Mouse (Mus musculus) midbrain, postnatal 0 days (tissue): Measurements from ENCODE around the gene Flnb. TPM values are rescaled to one million over a fixed set of nuclear protein-coding genes. Genes with fewer than 3 reads are reported as not detected.

Source experiments
- ATAC-seq: fragments of 200-750 bp; cut with Nextera tagmentation; 2 replicates; pipeline ENCODE4 v1.8.0; 2017; ENCODE audit warnings: moderate number of reproducible peaks, mild to moderate bottlenecking, moderate TSS enrichment, moderate library complexity; ENCODE audit not compliant: low FRiP score
- DNase-seq: peaks from one replicate; pipeline ENCODE4 v3.0.0-alpha.2; 2015; ENCODE audit warnings: low spot score
- H3K27ac ChIP-seq: fragments of 300-500 bp; sonication (generic); 2 replicates; pipeline ENCODE4 v1.5.1; 2014; ENCODE audit warnings: low read depth, mild to moderate bottlenecking, low read length, mixed read lengths
- H3K27me3 ChIP-seq: fragments of 300-500 bp; sonication (generic); 2 replicates; pipeline ENCODE4 v1.6.1; 2014; ENCODE audit warnings: low read length, control low read depth, mixed read lengths; ENCODE audit not compliant: insufficient read depth
- H3K36me3 ChIP-seq: fragments of 300-500 bp; sonication (generic); 2 replicates; pipeline ENCODE4 v1.6.1; 2014; ENCODE audit warnings: low read length, control low read depth, mixed read lengths; ENCODE audit not compliant: insufficient read depth
- H3K4me1 ChIP-seq: fragments of 300-500 bp; sonication (generic); 2 replicates; pipeline ENCODE4 v1.6.1; 2014; ENCODE audit warnings: mild to moderate bottlenecking, control low read depth, antibody characterized with exemption, low read length, mixed read lengths; ENCODE audit not compliant: insufficient read depth
- H3K4me2 ChIP-seq: fragments of 300-500 bp; sonication (generic); 2 replicates; pipeline ENCODE4 v1.6.1; 2014; ENCODE audit warnings: low read depth, mild to moderate bottlenecking, low read length, mixed read lengths; ENCODE audit not compliant: poor library complexity, severe bottlenecking
- H3K4me3 ChIP-seq: fragments of 300-500 bp; sonication (generic); 2 replicates; pipeline ENCODE4 v1.5.1; 2014; ENCODE audit warnings: low read depth, mild to moderate bottlenecking, low read length, moderate library complexity
- H3K9ac ChIP-seq: fragments of 300-500 bp; sonication (generic); replicated peaks from 2 replicates; pipeline ENCODE4 v1.6.1; 2014; ENCODE audit warnings: mild to moderate bottlenecking, low read length, moderate library complexity, mixed read lengths; ENCODE audit not compliant: poor library complexity, severe bottlenecking
- H3K9me3 ChIP-seq: fragments of 300-500 bp; sonication (generic); 2 replicates; pipeline ENCODE4 v1.6.1; 2016; ENCODE audit warnings: low read length, control low read depth
- CTCF ChIP-seq: IDR thresholded peaks from 2 replicates; pipeline ENCODE4 v1.5.1; 2016; ENCODE audit warnings: antibody characterized with exemption, mild to moderate bottlenecking
- WGBS: fragments of 180-500 bp; shearing (Covaris S2); extraction: QIAGEN DNeasy Blood & Tissue Kit; methylation state at CpG from one replicate; pipeline ENCODE4 v1.1.7; 2014; 5-methylcytosine and 5-hydroxymethylcytosine counted together
- polyA plus RNA-seq: library from polyadenylated mRNA; unstranded; fragments of >200 nt; fragmentation: Nextera tagmentation; extraction: Ambion mirVana; gene quantifications from 2 replicates; pipeline ENCODE4 v1.2.1, GENCODE M21; 2015
- total RNA-seq: library from RNA; depleted of rRNA; stranded (reverse); fragments of >200 nt; gene quantifications from 2 replicates; pipeline ENCODE4 v1.2.3, GENCODE M21; 2014; rRNA removed

The Flnb gene
- total and polyA plus RNA-seq, 2 experiments from 2014 or later: 3.5 to 23.7 TPM

DNA sequence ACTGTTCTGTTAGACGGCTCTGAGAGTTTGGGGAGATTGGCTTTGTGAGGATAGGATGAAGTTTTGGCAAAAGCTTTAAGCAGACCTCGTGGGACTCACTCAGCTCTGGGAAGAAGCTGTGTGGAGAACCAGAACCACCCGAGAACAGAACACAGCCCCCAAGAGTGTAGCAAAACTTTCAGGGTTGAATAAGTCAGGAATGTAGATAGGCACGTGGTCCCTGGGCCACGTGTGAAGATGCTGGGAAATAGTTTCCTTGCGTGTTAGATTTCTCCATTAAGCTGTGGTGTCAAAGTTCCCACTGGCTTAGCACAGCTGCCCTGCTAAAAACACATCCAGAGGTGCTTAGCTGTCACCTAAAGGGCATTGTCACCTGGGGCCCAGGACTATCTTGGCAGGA is 174.4 kb downstream of the Flnb start:
- no peaks in the 10 kb centered on the region for H3K4me1 ChIP-seq
- ATAC-seq (no peak), DNase-seq (no peak)
- no peak overlapping the region for H3K9ac ChIP-seq
- 76% methylated on average over 6 of the region's 6 CpGs for WGBS
- H3K27ac ChIP-seq: no peak overlapping the region
- no peak overlapping the region for H3K4me2 ChIP-seq
- no peaks in the 10 kb centered on the region for H3K36me3 ChIP-seq
- no peaks in the 10 kb centered on the region for H3K9me3 ChIP-seq
- no peak overlapping the region for H3K4me3 ChIP-seq
- no peak for TF ChIP-seq CTCF
- H3K27me3 ChIP-seq: no peaks in the 10 kb centered on the region

DNA sequence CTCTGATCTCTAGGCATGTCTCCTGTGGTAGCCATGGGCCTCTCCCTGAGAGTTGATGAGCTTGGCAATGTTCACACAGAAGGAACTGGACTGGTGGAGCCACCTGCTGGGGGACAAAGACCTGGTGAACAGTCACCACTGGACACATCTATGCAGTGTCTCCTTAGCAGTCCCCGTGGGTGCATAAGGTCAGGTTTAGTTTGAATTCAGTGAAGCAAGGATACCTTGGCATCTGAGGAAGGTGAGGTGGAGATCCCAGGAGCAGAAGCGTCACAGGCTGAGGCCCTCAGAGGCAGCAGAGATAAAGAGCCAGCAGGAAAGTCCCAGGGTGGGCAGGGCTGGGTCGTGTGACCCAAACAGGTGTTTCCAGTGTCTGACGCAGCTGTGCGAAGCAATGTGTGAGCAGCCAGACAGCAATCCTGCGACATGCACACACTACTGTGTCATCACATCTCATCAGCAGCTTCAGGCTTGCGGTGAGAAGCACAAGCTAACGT is 176.6 kb downstream of the Flnb start, which contains the start of gene Dnase1l3:
Dnase1l3 (minus strand) TSS at position 303 of the 497 bp plus-strand sequence.
- ATAC-seq (no peak), DNase-seq (peak; percentile 19)
- Histone ChIP-seq H3K9ac (no peak within 1 kb of the TSS), H3K27me3 (no peaks in the 10 kb centered on the region; the same call in 1 of the 2 replicates), H3K4me2 (no peak within 1 kb of the TSS), H3K4me3 (no peak within 1 kb of the TSS), H3K27ac (no peak within 1 kb of the TSS), H3K4me1 (no peaks in the 10 kb centered on the region), H3K9me3 (no peaks in the 10 kb centered on the region), H3K36me3 (no peaks in the 10 kb centered on the region)
- peak; percentile 55 for TF ChIP-seq CTCF
- 73% methylated on average over 8 of the region's 8 CpGs for WGBS

DNA sequence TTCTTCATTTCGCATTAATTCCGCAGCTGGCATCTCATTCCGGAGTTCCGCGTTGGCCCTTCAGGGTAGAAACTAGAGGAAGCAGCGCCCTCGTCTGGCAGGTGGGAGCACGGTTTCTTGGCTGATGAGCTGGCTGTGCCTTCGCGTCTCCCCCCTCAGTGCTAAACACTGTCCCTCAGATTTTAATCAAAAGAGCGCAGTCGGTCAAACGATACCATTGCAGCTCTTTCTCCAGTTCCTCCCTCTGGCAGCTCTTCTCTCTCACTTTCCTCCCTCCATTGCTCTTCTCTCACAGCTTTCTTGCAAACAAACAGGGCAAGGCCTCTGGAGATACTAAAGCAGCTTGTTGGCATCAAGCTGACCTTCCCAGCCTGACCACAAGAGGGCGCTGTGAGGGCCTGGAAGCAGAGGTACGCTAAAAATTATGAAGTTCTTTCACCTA is 179.5 kb downstream of the Flnb start:
- Histone ChIP-seq H3K27me3 (peaks cover 6% of the 10 kb centered on the region; the same call in 1 of the 2 replicates), H3K4me3 (no peak overlapping the region), H3K9ac (no peak overlapping the region), H3K4me1 (no peaks in the 10 kb centered on the region), H3K36me3 (no peaks in the 10 kb centered on the region), H3K4me2 (peak overlapping the region; percentile 36), H3K27ac (no peak overlapping the region), H3K9me3 (no peaks in the 10 kb centered on the region)
- peak; percentile 81 for TF ChIP-seq CTCF
- ATAC-seq (peak; percentile 62), DNase-seq (peak; percentile 92)
- under 1% methylated on average over 15 of the region's 15 CpGs for WGBS

DNA sequence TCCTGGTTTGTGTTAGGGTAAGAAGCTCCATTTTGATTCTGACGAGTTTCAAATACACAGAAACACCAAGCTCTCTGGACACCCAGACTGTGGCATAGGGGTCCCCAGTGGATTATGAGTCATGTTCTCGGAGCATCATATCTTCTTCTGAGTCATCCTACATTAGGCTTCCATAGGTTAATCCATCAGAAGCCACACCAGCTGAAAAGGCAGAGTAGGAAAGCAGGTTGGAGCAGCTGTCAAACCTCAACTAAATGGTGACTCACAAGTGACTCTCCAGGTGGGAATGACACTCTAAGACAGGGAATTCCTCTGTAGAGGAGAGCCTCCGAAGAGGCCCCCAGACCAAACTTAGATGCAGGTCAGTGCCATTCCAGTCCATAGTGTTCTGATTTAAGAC is 181.3 kb downstream of the Flnb start:
- peaks cover 6% of the 10 kb centered on the region; the same call in 1 of the 2 replicates for H3K27me3 ChIP-seq

DNA sequence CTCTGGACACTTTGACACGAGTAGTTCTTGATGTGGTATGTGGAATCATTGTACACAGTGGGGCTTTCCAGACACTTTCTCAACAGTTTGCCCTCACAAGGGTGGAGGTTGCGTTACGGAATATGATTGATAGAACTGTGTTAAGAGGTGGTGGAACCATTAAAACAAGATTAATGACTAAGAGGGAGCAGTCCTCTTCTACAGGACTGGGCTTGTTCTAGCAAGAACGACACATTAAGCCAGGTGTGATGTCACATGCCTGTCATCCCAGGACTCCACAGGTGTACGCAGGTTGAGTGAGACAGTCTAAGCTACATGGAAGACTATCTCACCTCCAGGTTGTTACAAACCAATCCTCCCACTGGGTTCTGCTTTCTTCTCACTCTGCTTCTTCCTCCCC is 181.7 kb downstream of the Flnb start:
- TF ChIP-seq CTCF: no peak
- WGBS: 87% methylated on average over 5 of the region's 5 CpGs

More for the DNA sequence above, 181.3 kb downstream of the Flnb start:
- Histone ChIP-seq H3K9me3 (no peaks in the 10 kb centered on the region), H3K9ac (no peak overlapping the region), H3K27ac (no peak overlapping the region), H3K4me2 (no peak overlapping the region), H3K4me3 (no peak overlapping the region), H3K4me1 (peaks cover 2% of the 10 kb centered on the region; the same call in 1 of the 2 replicates), H3K36me3 (no peaks in the 10 kb centered on the region)
- WGBS: 81% methylated on average over 3 of the region's 3 CpGs
- no peak for TF ChIP-seq CTCF
- ATAC-seq (no peak), DNase-seq (no peak)

DNA sequence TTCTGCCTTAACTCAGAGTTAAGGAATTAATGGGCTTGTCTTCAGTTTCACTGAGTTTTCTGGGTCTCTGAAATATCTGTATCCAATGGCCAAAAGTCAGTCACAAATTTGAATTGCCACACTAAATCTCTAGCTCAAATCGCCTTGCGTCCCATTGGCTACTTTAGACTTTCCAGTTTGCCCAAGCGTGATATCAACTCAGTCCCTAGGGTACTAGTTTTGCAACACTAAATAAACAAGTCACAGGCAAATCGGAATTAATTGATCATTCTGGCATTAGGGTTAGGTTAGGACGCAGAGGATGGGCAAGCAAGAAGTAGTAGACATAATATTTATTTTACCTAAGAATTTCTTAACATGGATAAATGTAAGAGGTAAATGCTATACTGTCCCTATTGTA is 182.5 kb downstream of the Flnb start:
- no peak for DNase-seq
- H3K9ac ChIP-seq: no peak overlapping the region
- TF ChIP-seq CTCF: no peak
- no peaks in the 10 kb centered on the region for H3K9me3 ChIP-seq
- H3K4me1 ChIP-seq: peaks cover 8% of the 10 kb centered on the region; the same call in 1 of the 2 replicates
- H3K27me3 ChIP-seq: peaks cover 6% of the 10 kb centered on the region; the same call in 1 of the 2 replicates
- no peaks in the 10 kb centered on the region for H3K36me3 ChIP-seq
- no peak overlapping the region for H3K4me2 ChIP-seq
- no peak for ATAC-seq
- H3K27ac ChIP-seq: no peak overlapping the region
- WGBS: 88% methylated on average over 5 of the region's 5 CpGs
- no peak overlapping the region for H3K4me3 ChIP-seq

More for the DNA sequence above, 181.7 kb downstream of the Flnb start:
- Histone ChIP-seq H3K4me3 (no peak overlapping the region), H3K9ac (no peak overlapping the region), H3K4me2 (no peak overlapping the region), H3K36me3 (no peaks in the 10 kb centered on the region), H3K4me1 (peaks cover 6% of the 10 kb centered on the region; the same call in 1 of the 2 replicates), H3K27ac (no peak overlapping the region), H3K9me3 (no peaks in the 10 kb centered on the region), H3K27me3 (peaks cover 6% of the 10 kb centered on the region; the same call in 1 of the 2 replicates)
- ATAC-seq: no peak
- no peak for DNase-seq

Other genes with a start within 250 kb of the Flnb start
- gene Gm3558, start 249.4 kb upstream of the Flnb start, total RNA-seq: 2.9 and 4.1 TPM in 2 replicates
- 6.1 and 7.5 TPM in 2 replicates for gene Gm3558, start 249.4 kb upstream of the Flnb start, polyA plus RNA-seq
- gene Gm10338, start 222.4 kb upstream of the Flnb start, total RNA-seq: not detected in 2 replicates
- not detected in 2 replicates for gene Gm10338, start 222.4 kb upstream of the Flnb start, polyA plus RNA-seq
- not detected in 2 replicates for gene Gm10128, start 174.0 kb upstream of the Flnb start, total RNA-seq
- not detected in 2 replicates for gene Gm10128, start 174.0 kb upstream of the Flnb start, polyA plus RNA-seq
- gene Gm26661, start 26.4 kb upstream of the Flnb start, total RNA-seq: not detected in 2 replicates
- 0.96 TPM in 1 of 2 replicates, not detected in the other for gene Gm26661, start 26.4 kb upstream of the Flnb start, polyA plus RNA-seq
- gene Gm45521, start 139.3 kb downstream of the Flnb start, total RNA-seq: not detected in 2 replicates
- gene Gm45521, start 139.3 kb downstream of the Flnb start, polyA plus RNA-seq: 0.41 and 0.53 TPM in 2 replicates
- not detected in 2 replicates for gene Dnase1l3, start 176.6 kb downstream of the Flnb start, total RNA-seq
- gene Dnase1l3, start 176.6 kb downstream of the Flnb start, polyA plus RNA-seq: 0.07 and 0.09 TPM in 2 replicates
- gene Abhd6, start 184.9 kb downstream of the Flnb start, total RNA-seq: 14.7 and 17.6 TPM in 2 replicates
- gene Abhd6, start 184.9 kb downstream of the Flnb start, polyA plus RNA-seq: 34.7 and 35.7 TPM in 2 replicates